Mouse (Mus musculus): ENCODE results near the gene Gm17175. TPM values are rescaled to one million over a fixed set of nuclear protein-coding genes. Genes with fewer than 3 reads are reported as not detected.
"Not testable (repeated sequence)": the region's sequence is repeated elsewhere in the genome, so short reads cannot be mapped to it uniquely, and the experiment has no call there.

Gm17175 gene
- total RNA-seq (2021), result not detected
- long read RNA-seq, experiment 1, result 0 reads
- long read RNA-seq, experiment 2, result 0 reads

GRCm38 (mm10) chr14:51573963-51574362 is at the start of gene Gm17175:
Gm17175 (minus strand) TSS chr14:51574063.
- intact Hi-C loops (cut with DNase I); DNase-seq: not testable (repeated sequence)

DNA sequence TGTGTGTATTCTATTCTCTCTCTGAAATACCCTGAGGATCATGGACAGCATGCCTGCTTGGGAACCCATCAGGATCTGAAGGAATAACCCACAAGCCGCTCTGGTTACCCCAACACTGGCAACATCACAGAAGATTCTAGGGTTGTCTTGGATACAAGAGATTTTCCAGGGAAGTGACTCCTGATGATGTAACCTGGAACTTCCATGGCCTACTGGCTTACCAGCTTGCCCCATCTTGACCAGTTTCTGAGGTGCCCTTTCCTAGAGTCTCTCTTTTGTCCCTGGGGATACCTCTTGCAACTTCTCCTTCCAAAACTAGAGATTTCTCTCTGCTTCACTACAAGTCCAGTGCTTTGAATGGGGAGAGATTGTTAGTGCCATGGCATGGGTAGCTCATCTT is 37.3 kb upstream of the Gm17175 start, which contains the start of gene Gm17078:
Gene Gm17078 (minus strand): TSS at position 101 of the 400 bp plus-strand sequence.
- no peak for DNase-seq
- intact Hi-C loops (cut with DNase I), result no loop called here

DNA sequence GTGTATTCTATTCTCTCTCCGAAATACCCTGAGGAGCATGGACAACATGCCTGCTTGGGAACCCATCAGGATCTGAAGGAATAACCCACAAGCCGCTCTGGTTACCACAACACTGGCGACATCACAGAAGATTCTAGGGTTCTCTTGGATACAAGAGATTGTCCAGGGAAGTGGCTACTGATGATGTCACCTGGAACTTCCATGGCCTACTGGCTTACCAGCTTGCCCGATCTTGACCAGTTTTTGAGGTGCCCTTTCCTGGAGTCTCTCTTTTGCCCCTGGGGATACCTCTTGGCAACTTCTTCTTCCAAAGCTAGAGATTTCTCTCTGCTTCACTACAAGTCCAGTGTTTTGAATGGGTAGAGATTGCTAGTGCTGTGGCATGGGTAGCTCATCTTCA is 18.2 kb upstream of the Gm17175 start, which contains the start of gene Gm17174:
Gene Gm17174 (minus strand): TSS at position 101 of the 400 bp plus-strand sequence.
- intact Hi-C loops (cut with DNase I); DNase-seq: not testable (repeated sequence)

GRCm38 (mm10) chr14:51552490-51552889 is 21.4 kb downstream of the Gm17175 start, which contains the start of gene Gm5622:
Gm5622 (plus strand) TSS chr14:51552790.
- intact Hi-C loops (cut with DNase I), result no loop called here
- no peak for DNase-seq

Other genes starting within 250 kb of the Gm17175 start
- gene Gm7247, start 212.3 kb downstream of the Gm17175 start, total RNA-seq (2021), result not detected
- not detected for gene Vmn2r88, start 163.2 kb downstream of the Gm17175 start, total RNA-seq (2021)
- gene Vmn2r89, start 122.2 kb downstream of the Gm17175 start, total RNA-seq (2021), result not detected
- not detected for gene Gm5622, start 21.3 kb downstream of the Gm17175 start, total RNA-seq (2021)
- not detected for gene Gm17174, start 18.1 kb upstream of the Gm17175 start, total RNA-seq (2021)
- gene Gm17078, start 37.2 kb upstream of the Gm17175 start, total RNA-seq (2021), result not detected
- not detected for gene Gm4181, start 61.6 kb upstream of the Gm17175 start, total RNA-seq (2021)
- gene Gm17079, start 121.4 kb upstream of the Gm17175 start, total RNA-seq (2021), result not detected
- not detected for gene Gm5800, start 143.1 kb upstream of the Gm17175 start, total RNA-seq (2021)
- gene Ang4, start 199.5 kb upstream of the Gm17175 start, total RNA-seq (2021), result not detected
- not detected for gene AY358078, start 226.0 kb upstream of the Gm17175 start, total RNA-seq (2021)

All from gastrocnemius, postnatal 36 days (tissue).